Mouse (Mus musculus): ENCODE measurements at regions not wholly inside any gene's neighbourhood (a gene's known extent, or its start where the extent isn't known, plus 50 kb on each side); places are given as distances from the start of the nearest gene placed in this dataset.

DNA sequence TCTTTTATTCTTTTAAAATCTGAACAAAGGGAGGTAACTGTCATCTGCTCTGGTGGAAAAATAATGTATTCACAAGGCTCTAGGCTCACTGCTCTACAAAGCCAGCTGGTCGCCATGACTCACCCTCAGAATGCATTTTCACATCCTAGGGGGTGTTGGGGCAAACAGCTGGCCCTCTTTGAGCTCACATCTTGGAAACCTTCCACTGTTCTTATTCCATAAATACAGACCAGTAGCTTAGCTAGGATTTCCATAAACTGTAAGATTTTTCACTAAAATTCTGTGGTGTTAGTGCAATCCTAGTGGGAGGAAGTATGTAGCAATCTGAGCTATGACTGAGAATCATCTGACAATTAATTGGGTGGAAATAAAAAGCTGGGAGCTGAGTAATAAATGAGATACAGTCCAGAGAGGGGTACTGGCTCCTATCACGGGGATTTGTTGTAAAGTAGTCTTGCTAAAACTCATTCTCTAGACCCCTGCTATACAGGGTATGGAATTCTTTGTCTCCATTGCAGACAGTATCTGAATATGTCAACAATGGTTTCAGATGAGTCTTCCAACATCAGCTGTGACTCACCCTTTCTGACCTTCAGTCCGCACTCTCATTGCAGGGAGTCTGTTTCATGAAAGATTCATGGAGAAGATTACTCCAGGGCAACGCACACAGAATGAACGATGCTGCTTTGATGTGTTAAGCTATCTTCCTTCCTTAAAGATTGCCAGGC lies 67.2 kb upstream of the Vav3 start:
- peak; percentile 85 for ATAC-seq (replicated peaks)
- no peaks in the 10 kb centered on the region for H3K36me3 ChIP-seq (replicated peaks)
- H3K27ac ChIP-seq = peak overlapping the region; percentile 66
- H3K4me3 ChIP-seq = no peak overlapping the region
- WGBS = 13% methylated on average over 5 of the region's 5 CpGs
- no peaks in the 10 kb centered on the region for H3K27me3 ChIP-seq (replicated peaks)
- no peak overlapping the region for H3K9ac ChIP-seq
- H3K4me1 ChIP-seq = peaks cover 9% of the 10 kb centered on the region; the same call in 1 of the 2 replicates
- H3K4me2 ChIP-seq = no peak overlapping the region
- no peaks in the 10 kb centered on the region for H3K9me3 ChIP-seq

DNA sequence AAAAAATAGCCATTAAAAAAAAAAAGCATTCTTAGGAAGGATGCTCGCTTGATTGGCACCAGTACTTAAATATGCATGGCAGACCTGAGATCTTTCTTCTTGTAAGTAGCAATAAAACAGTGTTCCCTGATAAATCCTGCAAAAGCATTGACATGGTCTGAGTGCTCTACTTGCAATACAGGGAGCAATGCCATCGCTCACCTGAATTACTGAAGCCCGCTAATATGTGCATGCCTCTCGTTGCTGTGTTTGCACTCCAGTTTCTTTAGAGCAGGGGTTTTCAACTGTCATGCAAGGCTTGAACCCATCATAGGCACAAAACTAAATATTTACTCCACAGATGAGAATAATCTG lies 66.7 kb upstream of the Vav3 start:
- H3K27me3 ChIP-seq (replicated peaks) = no peaks in the 10 kb centered on the region
- no peak overlapping the region for H3K9ac ChIP-seq
- H3K4me1 ChIP-seq = peaks cover 9% of the 10 kb centered on the region; the same call in 1 of the 2 replicates
- H3K27ac ChIP-seq = peak overlapping the region; percentile 66
- H3K4me2 ChIP-seq = no peak overlapping the region
- peak; percentile 78 for ATAC-seq (replicated peaks)
- H3K4me3 ChIP-seq = no peak overlapping the region
- 44% methylated on average over 4 of the region's 4 CpGs for WGBS
- no peaks in the 10 kb centered on the region for H3K9me3 ChIP-seq
- no peaks in the 10 kb centered on the region for H3K36me3 ChIP-seq (replicated peaks)

DNA sequence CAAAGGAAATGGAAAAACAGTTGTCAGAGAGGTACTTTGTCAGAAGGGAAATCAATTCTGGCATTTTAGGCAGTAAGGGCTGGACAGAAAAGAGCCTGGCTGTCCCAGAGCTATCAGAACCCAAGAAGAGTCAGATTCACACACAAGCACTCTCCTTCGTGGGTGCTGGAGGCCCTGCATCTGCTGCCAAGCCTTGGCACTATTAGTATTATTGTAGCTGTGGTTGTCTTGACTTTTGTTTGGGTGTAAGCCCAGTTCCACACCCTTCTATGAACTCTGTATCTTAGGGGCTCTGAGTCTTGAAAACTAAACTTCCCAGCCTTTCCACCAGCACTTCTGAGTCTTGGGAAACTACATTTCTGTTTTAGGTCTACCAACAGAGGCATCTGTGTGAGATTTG lies 61.4 kb upstream of the Vav3 start:
- H3K27me3 ChIP-seq (replicated peaks) = no peaks in the 10 kb centered on the region
- no peaks in the 10 kb centered on the region; the same call in 1 of the 2 replicates for H3K4me1 ChIP-seq
- H3K4me3 ChIP-seq = no peak overlapping the region
- ATAC-seq (replicated peaks) = no peak
- no peak overlapping the region for H3K9ac ChIP-seq
- H3K9me3 ChIP-seq = no peaks in the 10 kb centered on the region
- H3K4me2 ChIP-seq = no peak overlapping the region
- no peak overlapping the region for H3K27ac ChIP-seq
- H3K36me3 ChIP-seq (replicated peaks) = no peaks in the 10 kb centered on the region
- WGBS = 79% methylated on average over 1 of the region's 1 CpGs

DNA sequence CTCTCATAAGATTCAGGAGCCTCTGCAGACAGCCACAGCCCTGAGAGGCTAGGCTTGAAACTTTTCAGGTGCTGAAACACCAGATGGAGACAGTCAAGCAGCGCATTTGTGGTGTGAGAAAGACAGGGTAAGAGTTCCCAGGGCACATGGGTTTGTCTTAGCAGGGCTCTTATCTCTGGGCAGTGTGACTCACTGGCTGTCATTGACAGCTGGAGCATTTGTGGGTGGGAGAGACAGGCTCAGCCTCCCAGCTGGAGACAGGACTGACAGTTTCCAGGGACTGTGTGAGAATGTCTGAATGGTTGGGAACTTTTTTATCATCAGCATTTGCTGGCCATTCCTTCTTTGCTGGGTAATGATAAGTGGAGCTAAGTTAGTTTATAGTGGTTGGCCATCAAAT lies 53.9 kb upstream of the Vav3 start:
- H3K36me3 ChIP-seq (replicated peaks) = no peaks in the 10 kb centered on the region
- H3K27ac ChIP-seq = no peak overlapping the region
- peaks cover 6% of the 10 kb centered on the region; the same call in 1 of the 2 replicates for H3K9me3 ChIP-seq
- 88% methylated on average over 1 of the region's 1 CpGs for WGBS
- H3K4me2 ChIP-seq = no peak overlapping the region
- H3K4me1 ChIP-seq = no peaks in the 10 kb centered on the region
- no peaks in the 10 kb centered on the region for H3K27me3 ChIP-seq (replicated peaks)
- no peak overlapping the region for H3K4me3 ChIP-seq
- no peak for ATAC-seq (replicated peaks)
- H3K9ac ChIP-seq = no peak overlapping the region
